In the genomic region with DNA sequence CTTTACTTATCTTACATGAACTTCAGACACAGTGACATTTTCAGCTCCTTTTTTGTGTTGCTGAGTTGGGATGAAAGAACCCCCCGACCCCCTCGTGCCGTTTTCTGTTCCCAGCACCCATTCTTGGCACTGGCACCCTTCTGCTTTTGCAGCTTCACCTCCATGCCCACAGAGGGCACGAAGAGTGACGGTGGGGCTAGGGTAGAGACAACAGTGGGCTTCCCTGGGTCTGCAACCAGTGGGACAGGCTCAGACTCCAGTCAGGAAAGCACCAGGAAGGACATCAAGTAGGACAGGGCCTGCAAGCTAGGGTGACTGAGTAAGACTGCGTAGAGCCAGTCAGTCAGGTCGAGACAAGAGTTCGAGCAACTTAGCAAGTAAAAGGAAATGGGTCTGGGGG, we compare ENCODE assay signal across 10 mouse cellular contexts. TPM values are rescaled to one million over a fixed set of nuclear protein-coding genes. Genes with fewer than 3 reads are reported as not detected.
A peak's percentile ranks its signal among the peaks of the same experiment; 100 is the strongest.
DNase-seq lines count a peak whose midpoint lies in the region; ATAC-seq and TF ChIP-seq lines count a peak whose summit lies in the region.
"Had no signal": no experiment of that assay in that cellular context is flagged by ENCODE, and none has a peak within 500 bp of the region (broad histone marks: within the 10 kb centered on the region; RNA-seq: fewer than 3 reads in every experiment).

No protein-coding gene starts in this region.

- H3K27ac ChIP-seq in gastrocnemius, adult 2 months = peak overlapping the region; percentile 71
- no peak overlapping the region for H3K27ac ChIP-seq in CH12.LX (ENCODE audit: insufficient read depth, low read depth)
- peak overlapping the region; percentile 77; the same call in 1 of the 2 replicates for H3K27ac ChIP-seq in forebrain, embryonic 15.5 days (replicated peaks)
- H3K27ac ChIP-seq in liver, embryonic 15.5 days (replicated peaks) = no peak overlapping the region

- peaks cover 56% of the 10 kb centered on the region for H3K27me3 ChIP-seq in CH12.LX (replicated peaks)
- peaks cover 5% of the 10 kb centered on the region; the same call in 1 of the 2 replicates for H3K27me3 ChIP-seq in forebrain, embryonic 15.5 days
- peaks cover 57% of the 10 kb centered on the region for H3K27me3 ChIP-seq in liver, embryonic 15.5 days

- TF ChIP-seq RAD21 in CH12.LX (IDR thresholded peaks at IDR 0.05; ENCODE audit: low read depth, low read length) = no peak

- TF ChIP-seq EP300 in CH12.LX (IDR thresholded peaks at IDR 0.05; ENCODE audit: low read length) = no peak

- 42% methylated on average over 8 of the region's 8 CpGs for WGBS in forebrain, embryonic 15.5 days
- WGBS in liver, embryonic 15.5 days (ENCODE audit: insufficient replicate concordance) = 48% methylated on average over 8 of the region's 8 CpGs

- peak overlapping the region; percentile 89; the same call in 1 of the 2 replicates for H3K4me2 ChIP-seq in CH12.LX (ENCODE audit: insufficient read depth, low read depth, poor library complexity, severe bottlenecking)
- peak overlapping the region; percentile 91 for H3K4me2 ChIP-seq in forebrain, embryonic 15.5 days (replicated peaks)
- peak overlapping the region; percentile 79 for H3K4me2 ChIP-seq in liver, embryonic 15.5 days

- peak overlapping the region; percentile 65 for H3K4me3 ChIP-seq in gastrocnemius, adult 2 months
- H3K4me3 ChIP-seq in CH12.LX (replicated peaks in 1 of 3; ENCODE audit: low read depth in 2 of 3, low read length in 2 of 3, poor library complexity in 1 of 3) = peak overlapping the region in 2 of 3 experiments; percentile 13 to 49
- H3K4me3 ChIP-seq in forebrain, embryonic 15.5 days = peak overlapping the region; percentile 59
- peak overlapping the region; percentile 54; the same call in 1 of the 2 replicates for H3K4me3 ChIP-seq in liver, embryonic 15.5 days (replicated peaks)

- H3K9me3 ChIP-seq in CH12.LX (replicated peaks; ENCODE audit: low read length) = no peaks in the 10 kb centered on the region
- H3K9me3 ChIP-seq in forebrain, embryonic 15.5 days = no peaks in the 10 kb centered on the region
- no peaks in the 10 kb centered on the region for H3K9me3 ChIP-seq in liver, embryonic 15.5 days (replicated peaks)

- 0 out of 2 replicates have a peak overlapping the region, but pooled peaks have one; percentile 3 for H3K9ac ChIP-seq in CH12.LX (ENCODE audit: insufficient read depth, low read depth)
- H3K9ac ChIP-seq in forebrain, embryonic 15.5 days (replicated peaks) = peak overlapping the region; percentile 49
- no peak overlapping the region for H3K9ac ChIP-seq in liver, embryonic 15.5 days

- no peaks in the 10 kb centered on the region for H3K79me2 ChIP-seq in CH12.LX (replicated peaks; ENCODE audit: control insufficient read depth, extremely low read depth, insufficient read depth, poor library complexity, severe bottlenecking)

- TF ChIP-seq POLR2A in CH12.LX (IDR thresholded peaks at IDR 0.05; ENCODE audit: low read depth, low read length) = no peak

- dilution Hi-C loops in CH12.LX (cut with MboI; ENCODE audit: extremely low pct_ligation_motif_present, extremely low pct_unique_long_range_greater_than_20kb, low sequenced_read_pairs) = no loop called here

- peaks cover 5 to 19% of the 10 kb centered on the region in 2 experiments for H3K36me3 ChIP-seq in CH12.LX (replicated peaks in 1 of 2; ENCODE audit: control insufficient read depth in 1 of 2, insufficient read depth in 1 of 2, low read length in 1 of 2)
- H3K36me3 ChIP-seq in forebrain, embryonic 15.5 days = no peaks in the 10 kb centered on the region
- no peaks in the 10 kb centered on the region for H3K36me3 ChIP-seq in liver, embryonic 15.5 days (replicated peaks)

- peak; percentile 33 for ATAC-seq in forebrain, embryonic 15.5 days (replicated peaks)
- ATAC-seq in liver, embryonic 15.5 days (ENCODE audit: insufficient read depth) = no peak

- H3K4me1 ChIP-seq in CH12.LX (ENCODE audit: control insufficient read depth in 1 of 2, insufficient read depth in 2 of 2) = peaks cover 12 to 16% of the 10 kb centered on the region in 2 experiments
- peaks cover 29% of the 10 kb centered on the region for H3K4me1 ChIP-seq in forebrain, embryonic 15.5 days
- peaks cover 30% of the 10 kb centered on the region for H3K4me1 ChIP-seq in liver, embryonic 15.5 days (replicated peaks)

- in situ Hi-C loops in CH12.LX (cut with MboI; ENCODE audit: low pct_ligation_motif_present, low pct_unique_long_range_greater_than_20kb, low sequenced_read_pairs) = no loop called here

- TF ChIP-seq CTCF in gastrocnemius, adult 2 months (IDR thresholded peaks at IDR 0.05) = no peak
- no peak for TF ChIP-seq CTCF in CH12.LX (conservative IDR thresholded peaks at IDR 0.05 in 1 of 2, IDR thresholded peaks at IDR 0.05 in 1 of 2; ENCODE audit: low read depth in 2 of 2, low read length in 2 of 2)

- DNase-seq in gastrocnemius, adult 2 months = no peak
- no peak for DNase-seq in gastrocnemius, adult 18-20 months (ENCODE audit: low spot score)
- no peak for DNase-seq in CH12.LX (ENCODE audit: extremely low read depth)
- no peak for DNase-seq in T-cell, adult 2 months (ENCODE audit: low spot score)
- no peak for DNase-seq in spleen, adult 12 weeks (ENCODE audit: low spot score)
- DNase-seq in lung, postnatal 10 days = no peak

- intact Hi-C loops in gastrocnemius, adult 2 months (cut with DNase I) = no loop called here

TF ChIP-seq in CH12.LX, 34 proteins besides CTCF, POLR2A, EP300 and RAD21:
- TF ChIP-seq CHD1 (IDR thresholded peaks at IDR 0.05; ENCODE audit: low read depth, low read length) (no peak), POLR2AphosphoS2 (IDR thresholded peaks at IDR 0.05; ENCODE audit: low read depth, low read length) (no peak), JUND (conservative IDR thresholded peaks at IDR 0.05; ENCODE audit: low read depth, low read length) (no peak), USF2 (conservative IDR thresholded peaks at IDR 0.05; ENCODE audit: low read depth, low read length) (no peak), MAX (IDR thresholded peaks at IDR 0.05; ENCODE audit: low read length) (no peak), MYC (IDR thresholded peaks at IDR 0.05; ENCODE audit: low read depth, low read length) (no peak), IRF4 (IDR thresholded peaks at IDR 0.05; ENCODE audit: low read depth, low read length) (no peak), CHD2 (IDR thresholded peaks at IDR 0.05; ENCODE audit: low read length) (no peak), ZMIZ1 (IDR thresholded peaks at IDR 0.05; ENCODE audit: low read depth, low read length) (no peak), MEF2A (IDR thresholded peaks at IDR 0.05; ENCODE audit: borderline replicate concordance, low read depth, low read length) (no peak), NRF1 (IDR thresholded peaks at IDR 0.05; ENCODE audit: low read depth, low read length) (no peak)

RNA-seq across cellular contexts. Expression of a gene that starts 1.7 kb away (rescaled TPM):
- total RNA-seq in gastrocnemius, adult 2 months (2021) = under 1 TPM; 0.39 to 0.56 TPM
- under 1 TPM; 0.50 to 0.74 TPM for total RNA-seq in gastrocnemius, adult 18-20 months (2021)
- total RNA-seq in CH12.LX (2012; rRNA removed) (0.92 and 1.7 TPM in 2 replicates), CH12.LX (2014; rRNA removed) (0.24 and 0.34 TPM in 2 replicates)
- 0.78 and 1.4 TPM in 2 replicates for polyA plus RNA-seq in CH12.LX (2012; ENCODE audit: insufficient read length, low read depth)
- polyA plus RNA-seq in forebrain, embryonic 15.5 days (2015; fragmentation: Nextera tagmentation; extraction: Ambion mirVana) = 79.1 and 80.4 TPM in 2 replicates
- polyA plus RNA-seq in liver, embryonic 15.5 days (2015; fragmentation: Nextera tagmentation; extraction: Ambion mirVana) = 0.31 and 0.59 TPM in 2 replicates

RNA-seq across cellular contexts. Expression of a gene that starts 1.9 kb away (rescaled TPM):
- total RNA-seq in gastrocnemius, adult 2 months (2021) = not detected
- not detected for total RNA-seq in gastrocnemius, adult 18-20 months (2021)
- total RNA-seq in CH12.LX (2012; rRNA removed) (not detected in 2 replicates), CH12.LX (2014; rRNA removed) (not detected in 2 replicates)
- polyA plus RNA-seq in CH12.LX (2012; ENCODE audit: insufficient read length, low read depth) = not detected in 2 replicates
- 0.20 TPM in 1 of 2 replicates, not detected in the other for polyA plus RNA-seq in forebrain, embryonic 15.5 days (2015; fragmentation: Nextera tagmentation; extraction: Ambion mirVana)
- 0.14 TPM in 1 of 2 replicates, not detected in the other for polyA plus RNA-seq in liver, embryonic 15.5 days (2015; fragmentation: Nextera tagmentation; extraction: Ambion mirVana)
- total RNA-seq: heart, adult 18-20 months had no signal

RNA-seq across cellular contexts. Expression of a gene that starts 3.7 kb away (rescaled TPM):
- total RNA-seq in gastrocnemius, adult 2 months (2021) = not detected
- not detected for total RNA-seq in gastrocnemius, adult 18-20 months (2021)
- total RNA-seq in CH12.LX (2012; rRNA removed) = not detected in 2 replicates
- not detected in 2 replicates for total RNA-seq in CH12.LX (2014; rRNA removed)
- polyA plus RNA-seq in CH12.LX (2012; ENCODE audit: insufficient read length, low read depth) = not detected in 2 replicates
- not detected in 2 replicates for polyA plus RNA-seq in forebrain, embryonic 15.5 days (2015; fragmentation: Nextera tagmentation; extraction: Ambion mirVana)
- polyA plus RNA-seq in liver, embryonic 15.5 days (2015; fragmentation: Nextera tagmentation; extraction: Ambion mirVana) = not detected in 2 replicates
- total RNA-seq: heart, adult 18-20 months had no signal
- polyA plus RNA-seq: C2C12 had no signal

RNA-seq across cellular contexts. Expression of a gene that starts 6.1 kb away (rescaled TPM):
- not detected for total RNA-seq in gastrocnemius, adult 2 months (2021)
- not detected for total RNA-seq in gastrocnemius, adult 18-20 months (2021)
- not detected in 2 replicates for total RNA-seq in CH12.LX (2012; rRNA removed)
- not detected in 2 replicates for total RNA-seq in CH12.LX (2014; rRNA removed)
- polyA plus RNA-seq in CH12.LX (2012; ENCODE audit: insufficient read length, low read depth) = not detected in 2 replicates
- not detected in 2 replicates for polyA plus RNA-seq in forebrain, embryonic 15.5 days (2015; fragmentation: Nextera tagmentation; extraction: Ambion mirVana)
- not detected in 2 replicates for polyA plus RNA-seq in liver, embryonic 15.5 days (2015; fragmentation: Nextera tagmentation; extraction: Ambion mirVana)
- total RNA-seq: heart, adult 18-20 months had no signal
- polyA plus RNA-seq: C2C12 had no signal

RNA-seq across cellular contexts. Expression of a gene that starts 6.4 kb away (rescaled TPM):
- total RNA-seq in gastrocnemius, adult 2 months (2021) = 1 to 10 TPM in 1 of 2 experiments, under 1 TPM in 1; 0.86 to 1.2 TPM
- total RNA-seq in gastrocnemius, adult 18-20 months (2021) = 1 to 10 TPM; 1.3 to 1.4 TPM
- total RNA-seq in CH12.LX (2012; rRNA removed) (8.9 and 9.5 TPM in 2 replicates), CH12.LX (2014; rRNA removed) (6.7 and 9.6 TPM in 2 replicates)
- 3.5 and 4.5 TPM in 2 replicates for polyA plus RNA-seq in CH12.LX (2012; ENCODE audit: insufficient read length, low read depth)
- polyA plus RNA-seq in forebrain, embryonic 15.5 days (2015; fragmentation: Nextera tagmentation; extraction: Ambion mirVana) = 6.5 and 6.8 TPM in 2 replicates
- 1.7 and 1.9 TPM in 2 replicates for polyA plus RNA-seq in liver, embryonic 15.5 days (2015; fragmentation: Nextera tagmentation; extraction: Ambion mirVana)

Comparison
In these comparisons a context has a peak if more than half of its experiments do, and no peak if none do; other contexts are left out.
1. H3K27ac ChIP-seq: peak in gastrocnemius, adult 2 months (single experiment) and forebrain, embryonic 15.5 days (single experiment); none in CH12.LX (single experiment) and liver, embryonic 15.5 days (single experiment).
2. Peak in every context shown above with its lines, with median percentiles within 50 percentile points of each other: H3K4me3 ChIP-seq and H3K4me2 ChIP-seq.